In the genomic region with DNA sequence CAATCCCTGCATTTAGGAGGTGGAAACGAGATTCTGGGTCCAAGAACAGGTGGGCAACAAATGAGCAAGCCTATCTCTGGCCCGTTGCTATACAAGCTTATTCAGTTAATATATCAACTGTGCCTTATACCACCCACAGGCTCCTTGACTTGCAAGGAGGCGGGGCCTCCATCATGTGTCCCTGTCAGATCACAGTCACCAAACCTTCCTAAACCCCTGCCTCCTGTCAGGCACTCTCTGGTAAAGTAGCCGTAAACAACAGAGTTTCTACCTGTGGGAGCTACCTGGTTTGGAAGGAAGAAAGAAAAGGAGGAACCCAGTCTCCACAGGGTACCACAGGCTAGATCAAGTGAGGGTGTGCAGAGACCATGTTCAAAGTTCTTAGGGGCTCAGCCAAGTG, we compare ENCODE assay signal across 12 mouse cellular contexts.
A peak's percentile ranks its signal among the peaks of the same experiment; 100 is the strongest.
DNase-seq lines count a peak whose midpoint lies in the region; ATAC-seq and TF ChIP-seq lines count a peak whose summit lies in the region.
"Had no signal": no experiment of that assay in that cellular context is flagged by ENCODE, and none has a peak within 500 bp of the region (broad histone marks: within the 10 kb centered on the region; RNA-seq: fewer than 3 reads in every experiment).

No protein-coding gene starts in this region.

- H3K4me1 ChIP-seq in kidney, embryonic 16.5 days (ENCODE audit: insufficient read depth, low read length): peaks cover 64% of the 10 kb centered on the region
- H3K4me1 ChIP-seq in brown adipose tissue, adult 24 weeks (ENCODE audit: control insufficient read depth, insufficient read depth, insufficient read length, low read length): peaks cover 18% of the 10 kb centered on the region
- peaks cover 31% of the 10 kb centered on the region for H3K4me1 ChIP-seq in liver, embryonic 12.5 days
- H3K4me1 ChIP-seq in stomach, postnatal 0 days (replicated peaks; ENCODE audit: control insufficient read depth, insufficient read depth): peaks cover 3% of the 10 kb centered on the region; the same call in 1 of the 2 replicates
- H3K4me1 ChIP-seq in heart, embryonic 11.5 days (ENCODE audit: control insufficient read depth, insufficient read depth, low read length): peaks cover 73% of the 10 kb centered on the region

- no peaks in the 10 kb centered on the region for H3K27me3 ChIP-seq in kidney, embryonic 16.5 days (ENCODE audit: insufficient read depth, low read length)
- no peaks in the 10 kb centered on the region for H3K27me3 ChIP-seq in liver, embryonic 12.5 days (replicated peaks)
- no peaks in the 10 kb centered on the region for H3K27me3 ChIP-seq in stomach, postnatal 0 days (ENCODE audit: control insufficient read depth, insufficient read depth, low read length)
- H3K27me3 ChIP-seq in heart, embryonic 11.5 days (ENCODE audit: control insufficient read depth, insufficient read depth, low read length): no peaks in the 10 kb centered on the region
- H3K27me3 ChIP-seq: neural tube, embryonic 12.5 days had no signal

- 67% methylated on average over 4 of the region's 4 CpGs for WGBS in kidney, embryonic 16.5 days
- WGBS in liver, embryonic 12.5 days (ENCODE audit: insufficient replicate concordance): 47% methylated on average over 4 of the region's 4 CpGs
- WGBS in stomach, postnatal 0 days: 68% methylated on average over 4 of the region's 4 CpGs
- 80% methylated on average over 4 of the region's 4 CpGs for WGBS in heart, embryonic 11.5 days (ENCODE audit: insufficient replicate concordance)

- no peaks in the 10 kb centered on the region; the same call in 1 of the 2 replicates for H3K36me3 ChIP-seq in kidney, embryonic 16.5 days (ENCODE audit: insufficient read depth, low read length)
- no peaks in the 10 kb centered on the region for H3K36me3 ChIP-seq in liver, embryonic 12.5 days
- H3K36me3 ChIP-seq in stomach, postnatal 0 days (ENCODE audit: control insufficient read depth, insufficient read depth, low read length): no peaks in the 10 kb centered on the region
- no peaks in the 10 kb centered on the region for H3K36me3 ChIP-seq in heart, embryonic 11.5 days (ENCODE audit: control insufficient read depth, insufficient read depth, low read length)
- H3K36me3 ChIP-seq: neural tube, embryonic 12.5 days had no signal

- no peak overlapping the region for H3K4me2 ChIP-seq in kidney, embryonic 16.5 days (replicated peaks; ENCODE audit: low read depth, low read length)
- H3K4me2 ChIP-seq in liver, embryonic 12.5 days: peak overlapping the region; percentile 30
- H3K4me2 ChIP-seq in stomach, postnatal 0 days (replicated peaks; ENCODE audit: low read depth): no peak overlapping the region
- H3K4me2 ChIP-seq in heart, embryonic 11.5 days: no peak overlapping the region
- H3K4me2 ChIP-seq: neural tube, embryonic 12.5 days had no signal

- no peak for DNase-seq in kidney, postnatal 25 days
- no peak for DNase-seq in stomach, postnatal 0 days (ENCODE audit: low spot score)
- DNase-seq in right cerebral cortex, adult 18-20 months: no peak
- DNase-seq: cerebellum, postnatal 36 days; heart, postnatal 14 days; kidney, adult 9 months; layer of hippocampus, postnatal 36 days had no signal

- TF ChIP-seq CTCF in stomach, postnatal 0 days (IDR thresholded peaks at IDR 0.05; ENCODE audit: low read depth): no peak

- H3K9me3 ChIP-seq in kidney, embryonic 16.5 days (ENCODE audit: low read length): no peaks in the 10 kb centered on the region
- H3K9me3 ChIP-seq in liver, embryonic 12.5 days (replicated peaks): no peaks in the 10 kb centered on the region
- H3K9me3 ChIP-seq in stomach, postnatal 0 days (ENCODE audit: control insufficient read depth, low read length): no peaks in the 10 kb centered on the region
- H3K9me3 ChIP-seq in heart, embryonic 11.5 days (replicated peaks; ENCODE audit: control insufficient read depth, low read length): no peaks in the 10 kb centered on the region
- H3K9me3 ChIP-seq: neural tube, embryonic 12.5 days had no signal

- H3K27ac ChIP-seq in kidney, embryonic 16.5 days (ENCODE audit: low read length): peak overlapping the region; percentile 64; the same call in 1 of the 2 replicates
- H3K27ac ChIP-seq in brown adipose tissue, adult 24 weeks (replicated peaks; ENCODE audit: low read depth, low read length): peak overlapping the region; percentile 17; the same call in 1 of the 2 replicates
- peak overlapping the region; percentile 50 for H3K27ac ChIP-seq in liver, embryonic 12.5 days
- peak overlapping the region; percentile 84 for H3K27ac ChIP-seq in stomach, postnatal 0 days (replicated peaks)
- no peak overlapping the region for H3K27ac ChIP-seq in heart, embryonic 11.5 days (ENCODE audit: low read depth, low read length)
- H3K27ac ChIP-seq: neural tube, embryonic 12.5 days had no signal

- no peak overlapping the region for H3K9ac ChIP-seq in kidney, embryonic 16.5 days (replicated peaks; ENCODE audit: low read length)
- H3K9ac ChIP-seq in liver, embryonic 12.5 days: no peak overlapping the region
- H3K9ac ChIP-seq in stomach, postnatal 0 days (ENCODE audit: low read length): no peak overlapping the region
- H3K9ac ChIP-seq in heart, embryonic 11.5 days (ENCODE audit: low read depth, low read length): no peak overlapping the region
- H3K9ac ChIP-seq: neural tube, embryonic 12.5 days had no signal

- no peak for TF ChIP-seq EP300 in stomach, postnatal 0 days (optimal IDR thresholded peaks at IDR 0.05)

- H3K4me3 ChIP-seq in kidney, embryonic 16.5 days (ENCODE audit: low read length): no peak overlapping the region
- H3K4me3 ChIP-seq in brown adipose tissue, adult 24 weeks (ENCODE audit: insufficient read depth, low read depth, low read length): no peak overlapping the region
- no peak overlapping the region for H3K4me3 ChIP-seq in liver, embryonic 12.5 days
- H3K4me3 ChIP-seq in stomach, postnatal 0 days (ENCODE audit: low read depth, low read length): no peak overlapping the region
- no peak overlapping the region for H3K4me3 ChIP-seq in heart, embryonic 11.5 days (ENCODE audit: low read depth, low read length)
- H3K4me3 ChIP-seq: neural tube, embryonic 12.5 days had no signal

- no peak for ATAC-seq in kidney, embryonic 16.5 days (ENCODE audit: low FRiP score, low TSS enrichment)
- ATAC-seq in liver, embryonic 12.5 days: peak; percentile 17
- ATAC-seq in stomach, postnatal 0 days (ENCODE audit: low FRiP score, low TSS enrichment): no peak
- no peak for ATAC-seq in heart, embryonic 11.5 days (replicated peaks; ENCODE audit: insufficient number of reproducible peaks, low FRiP score, low TSS enrichment)
